In genomic region chr2:140084245-140084644, GRCm38 (mm10) we compare ENCODE assay signal across 31 mouse cellular contexts. TPM values are rescaled to one million over a fixed set of nuclear protein-coding genes. Genes with fewer than 3 reads are reported as not detected.
A peak's percentile ranks its signal among the peaks of the same experiment; 100 is the strongest.
DNase-seq lines count a peak whose midpoint lies in the region; ATAC-seq and TF ChIP-seq lines count a peak whose summit lies in the region.
"Had no signal": no experiment of that assay in that cellular context is flagged by ENCODE, and none has a peak within 500 bp of the region (broad histone marks: within the 10 kb centered on the region; RNA-seq: fewer than 3 reads in every experiment).

No protein-coding gene starts in this region.

- H3K27ac ChIP-seq in heart, embryonic 12.5 days (ENCODE audit: poor library complexity, severe bottlenecking): no peak overlapping the region
- no peak overlapping the region for H3K27ac ChIP-seq in liver, embryonic 14.5 days
- no peak overlapping the region for H3K27ac ChIP-seq in liver, postnatal 0 days (ENCODE audit: low read depth)
- H3K27ac ChIP-seq in liver, embryonic 16.5 days (ENCODE audit: low read length): no peak overlapping the region
- H3K27ac ChIP-seq in midbrain, embryonic 15.5 days: no peak overlapping the region
- H3K27ac ChIP-seq: embryonic facial prominence, embryonic 10.5 days; embryonic facial prominence, embryonic 13.5 days; forebrain, embryonic 12.5 days; forebrain, embryonic 15.5 days; heart, embryonic 15.5 days; hindbrain, embryonic 10.5 days; hindbrain, embryonic 13.5 days had no signal

- no peaks in the 10 kb centered on the region for H3K27me3 ChIP-seq in heart, embryonic 12.5 days (replicated peaks)
- H3K27me3 ChIP-seq in liver, embryonic 14.5 days (ENCODE audit: control insufficient read depth, insufficient read depth, low read length): no peaks in the 10 kb centered on the region
- no peaks in the 10 kb centered on the region for H3K27me3 ChIP-seq in liver, postnatal 0 days (ENCODE audit: insufficient read depth, low read length)
- H3K27me3 ChIP-seq in liver, embryonic 16.5 days (ENCODE audit: control insufficient read depth, insufficient read depth, low read depth, low read length): no peaks in the 10 kb centered on the region
- H3K27me3 ChIP-seq in midbrain, embryonic 15.5 days (replicated peaks): no peaks in the 10 kb centered on the region
- H3K27me3 ChIP-seq: CH12.LX; embryonic facial prominence, embryonic 13.5 days; forebrain, embryonic 12.5 days; forebrain, embryonic 15.5 days; heart, embryonic 15.5 days; hindbrain, embryonic 13.5 days had no signal

- 83% methylated on average over 7 of the region's 7 CpGs for WGBS in heart, embryonic 12.5 days
- WGBS in liver, embryonic 14.5 days (ENCODE audit: insufficient replicate concordance): 65% methylated on average over 7 of the region's 7 CpGs
- WGBS in liver, postnatal 0 days (ENCODE audit: insufficient replicate concordance): 75% methylated on average over 7 of the region's 7 CpGs
- 58% methylated on average over 7 of the region's 7 CpGs for WGBS in liver, embryonic 16.5 days (ENCODE audit: insufficient replicate concordance)
- 92% methylated on average over 7 of the region's 7 CpGs for WGBS in midbrain, embryonic 15.5 days

- no peak for ATAC-seq in heart, embryonic 12.5 days (ENCODE audit: insufficient number of reproducible peaks, low FRiP score)
- peak; percentile 41; the same call in 1 of the 2 replicates for ATAC-seq in liver, embryonic 14.5 days (ENCODE audit: insufficient read depth)
- ATAC-seq in liver, postnatal 0 days: no peak
- ATAC-seq in liver, embryonic 16.5 days (ENCODE audit: low read depth): peak; percentile 43; the same call in 1 of the 2 replicates
- ATAC-seq in midbrain, embryonic 15.5 days (replicated peaks): no peak
- ATAC-seq: activated CD4-positive, CD25-positive, alpha-beta regulatory T cell, adult 4 months; forebrain, embryonic 15.5 days; hindbrain, embryonic 16.5 days had no signal

- no peak overlapping the region for H3K4me2 ChIP-seq in heart, embryonic 12.5 days
- no peak overlapping the region for H3K4me2 ChIP-seq in liver, embryonic 14.5 days (ENCODE audit: low read depth)
- no peak overlapping the region for H3K4me2 ChIP-seq in liver, postnatal 0 days (ENCODE audit: low read depth, low read length)
- H3K4me2 ChIP-seq in liver, embryonic 16.5 days (ENCODE audit: low read depth, low read length): no peak overlapping the region
- H3K4me2 ChIP-seq in midbrain, embryonic 15.5 days: no peak overlapping the region
- H3K4me2 ChIP-seq: embryonic facial prominence, embryonic 13.5 days; forebrain, embryonic 12.5 days; forebrain, embryonic 15.5 days; heart, embryonic 11.5 days; heart, embryonic 15.5 days; hindbrain, embryonic 13.5 days had no signal

- no peaks in the 10 kb centered on the region for H3K9me3 ChIP-seq in heart, embryonic 12.5 days (replicated peaks)
- H3K9me3 ChIP-seq in liver, embryonic 14.5 days (ENCODE audit: control insufficient read depth, low read length): no peaks in the 10 kb centered on the region
- no peaks in the 10 kb centered on the region for H3K9me3 ChIP-seq in liver, postnatal 0 days (ENCODE audit: low read length)
- no peaks in the 10 kb centered on the region for H3K9me3 ChIP-seq in liver, embryonic 16.5 days (replicated peaks; ENCODE audit: control insufficient read depth, low read length)
- H3K9me3 ChIP-seq in midbrain, embryonic 15.5 days: no peaks in the 10 kb centered on the region
- H3K9me3 ChIP-seq: embryonic facial prominence, embryonic 10.5 days; embryonic facial prominence, embryonic 13.5 days; forebrain, embryonic 12.5 days; forebrain, embryonic 15.5 days; heart, embryonic 15.5 days; hindbrain, embryonic 10.5 days; hindbrain, embryonic 13.5 days had no signal

- H3K4me3 ChIP-seq in heart, embryonic 12.5 days: no peak overlapping the region
- no peak overlapping the region for H3K4me3 ChIP-seq in liver, embryonic 14.5 days (ENCODE audit: insufficient read depth in 1 of 2, low read depth in 2 of 2, low read length in 2 of 2)
- no peak overlapping the region for H3K4me3 ChIP-seq in liver, postnatal 0 days (ENCODE audit: low read depth, low read length)
- H3K4me3 ChIP-seq in liver, embryonic 16.5 days (ENCODE audit: low read depth, low read length): no peak overlapping the region
- H3K4me3 ChIP-seq in midbrain, embryonic 15.5 days: no peak overlapping the region
- H3K4me3 ChIP-seq: embryonic facial prominence, embryonic 10.5 days; embryonic facial prominence, embryonic 13.5 days; erythroblast, embryonic 14.5 days; forebrain, embryonic 12.5 days; forebrain, embryonic 15.5 days; heart, embryonic 15.5 days; hindbrain, embryonic 10.5 days; hindbrain, embryonic 13.5 days had no signal

- no peaks in the 10 kb centered on the region for H3K4me1 ChIP-seq in heart, embryonic 12.5 days (replicated peaks)
- peaks cover 5 to 18% of the 10 kb centered on the region in 2 experiments for H3K4me1 ChIP-seq in liver, embryonic 14.5 days (replicated peaks; ENCODE audit: control insufficient read depth in 2 of 2, insufficient read depth in 2 of 2, low read length in 1 of 2)
- H3K4me1 ChIP-seq in liver, postnatal 0 days (ENCODE audit: insufficient read depth): no peaks in the 10 kb centered on the region
- H3K4me1 ChIP-seq in liver, embryonic 16.5 days (ENCODE audit: control insufficient read depth, low read depth, low read length): no peaks in the 10 kb centered on the region
- H3K4me1 ChIP-seq in midbrain, embryonic 15.5 days: no peaks in the 10 kb centered on the region
- H3K4me1 ChIP-seq: embryonic facial prominence, embryonic 10.5 days; forebrain, embryonic 12.5 days; forebrain, embryonic 15.5 days; heart, embryonic 15.5 days; hindbrain, embryonic 13.5 days had no signal

- H3K9ac ChIP-seq in heart, embryonic 12.5 days: no peak overlapping the region
- no peak overlapping the region for H3K9ac ChIP-seq in liver, embryonic 14.5 days (replicated peaks)
- no peak overlapping the region for H3K9ac ChIP-seq in liver, postnatal 0 days (replicated peaks)
- no peak overlapping the region for H3K9ac ChIP-seq in liver, embryonic 16.5 days (ENCODE audit: low read depth, low read length)
- no peak overlapping the region for H3K9ac ChIP-seq in midbrain, embryonic 15.5 days
- H3K9ac ChIP-seq: embryonic facial prominence, embryonic 13.5 days; forebrain, embryonic 12.5 days; forebrain, embryonic 15.5 days; heart, embryonic 15.5 days; hindbrain, embryonic 13.5 days had no signal

- no peak for TF ChIP-seq EP300 in liver, embryonic 14.5 days (IDR thresholded peaks at IDR 0.05; ENCODE audit: low read depth)
- TF ChIP-seq EP300 in liver, postnatal 0 days (IDR thresholded peaks at IDR 0.05; ENCODE audit: low read depth): no peak

- DNase-seq in heart, adult 11 months: peak; percentile 8
- no peak for DNase-seq in liver, embryonic 14.5 days (ENCODE audit: low read depth in 3 of 3, low spot score in 3 of 3)
- DNase-seq in liver, postnatal 0 days: no peak
- no peak for DNase-seq in thymus, postnatal 14 days
- no peak for DNase-seq in gastrocnemius, postnatal 10 days
- DNase-seq: adrenal gland, adult 8-10 months; adrenal gland, postnatal 25 days; B cell, adult 2 months; cerebellum, adult 11-12 months; cerebellum, adult 8-10 months; cerebellum, postnatal 10 days; cerebellum, postnatal 36 days; embryo, embryonic 11 days; gastrocnemius, postnatal 36 days; heart, postnatal 10 days; heart, postnatal 36 days had no signal

- no peak for TF ChIP-seq CTCF in liver, embryonic 14.5 days (IDR thresholded peaks at IDR 0.05; ENCODE audit: low read depth)
- no peak for TF ChIP-seq CTCF in liver, postnatal 0 days (IDR thresholded peaks at IDR 0.05; ENCODE audit: low read depth)

- no peaks in the 10 kb centered on the region for H3K36me3 ChIP-seq in heart, embryonic 12.5 days
- no peaks in the 10 kb centered on the region for H3K36me3 ChIP-seq in liver, embryonic 14.5 days (replicated peaks; ENCODE audit: control insufficient read depth, insufficient read depth, low read depth)
- H3K36me3 ChIP-seq in liver, postnatal 0 days (replicated peaks; ENCODE audit: insufficient read depth, low read length): no peaks in the 10 kb centered on the region
- no peaks in the 10 kb centered on the region for H3K36me3 ChIP-seq in liver, embryonic 16.5 days (ENCODE audit: control insufficient read depth, insufficient read depth)
- no peaks in the 10 kb centered on the region for H3K36me3 ChIP-seq in midbrain, embryonic 15.5 days (replicated peaks)
- H3K36me3 ChIP-seq: embryonic facial prominence, embryonic 10.5 days; embryonic facial prominence, embryonic 13.5 days; forebrain, embryonic 12.5 days; forebrain, embryonic 15.5 days; heart, embryonic 15.5 days; hindbrain, embryonic 10.5 days; hindbrain, embryonic 13.5 days had no signal

RNA-seq across cellular contexts. Expression of gene Tasp1, which starts 17.6 kb away (rescaled TPM):
- polyA plus RNA-seq in heart, embryonic 12.5 days (2016; fragmentation: Nextera tagmentation; extraction: Ambion mirVana): 13.4 and 14.7 TPM in 2 replicates
- polyA plus RNA-seq in liver, embryonic 14.5 days (2012; rRNA removed): 3.9 and 6.1 TPM in 2 replicates
- 13.9 and 15.6 TPM in 2 replicates for polyA plus RNA-seq in liver, embryonic 14.5 days (2014; fragmentation: Nextera tagmentation; extraction: Ambion mirVana)
- 8.8 and 10.1 TPM in 2 replicates for polyA plus RNA-seq in liver, postnatal 0 days (2015; fragmentation: Nextera tagmentation; extraction: Ambion mirVana)
- 11.8 and 12.0 TPM in 2 replicates for polyA plus RNA-seq in liver, embryonic 16.5 days (2015; fragmentation: Nextera tagmentation; extraction: Ambion mirVana)
- 20.8 and 21.6 TPM in 2 replicates for polyA plus RNA-seq in midbrain, embryonic 15.5 days (2015; fragmentation: Nextera tagmentation; extraction: Ambion mirVana)
- 1 to 10 TPM; 5.6 to 5.7 TPM for total RNA-seq in gastrocnemius, postnatal 10 days (2021)

Comparison
In these comparisons a context has a peak if more than half of its experiments do, and no peak if none do; other contexts are left out.
1. ATAC-seq: peak in liver, embryonic 14.5 days (single experiment) and liver, embryonic 16.5 days (single experiment); none in heart, embryonic 12.5 days (single experiment), liver, postnatal 0 days (single experiment) and midbrain, embryonic 15.5 days (single experiment).